Mouse (Mus musculus) hindbrain, embryonic 13.5 days (tissue): ENCODE data around the gene Olfr1371. TPM values are rescaled to one million over a fixed set of nuclear protein-coding genes. Genes with fewer than 3 reads are reported as not detected.
A peak's percentile ranks its signal among the peaks of the same experiment; 100 is the strongest.
"Not testable (repeated sequence)": the region's sequence is repeated elsewhere in the genome, so short reads cannot be mapped to it uniquely, and the experiment has no call there.

Experiments
- ATAC-seq: fragments of 200-750 bp; cut with Nextera tagmentation; 2 replicates; pipeline ENCODE4 v1.8.0; 2017; ENCODE audit warnings: moderate TSS enrichment; ENCODE audit not compliant: low FRiP score
- H3K27ac ChIP-seq: fragments of 300-500 bp; sonication (generic); 2 replicates; pipeline ENCODE4 v1.5.1; 2015; ENCODE audit warnings: inconsistent platforms, mild to moderate bottlenecking, moderate library complexity
- H3K27me3 ChIP-seq: fragments of 300-500 bp; sonication (generic); 2 replicates; pipeline ENCODE4 v1.6.1; 2015; ENCODE audit warnings: mild to moderate bottlenecking, inconsistent platforms
- H3K36me3 ChIP-seq: fragments of 300-500 bp; sonication (generic); 2 replicates; pipeline ENCODE4 v1.6.1; 2015; ENCODE audit warnings: mild to moderate bottlenecking, inconsistent platforms
- H3K4me1 ChIP-seq: fragments of 300-500 bp; sonication (generic); replicated peaks from 2 replicates; pipeline ENCODE4 v1.6.1; 2015; ENCODE audit warnings: inconsistent platforms
- H3K4me2 ChIP-seq: fragments of 300-500 bp; sonication (generic); 2 replicates; pipeline ENCODE4 v1.6.1; 2015; ENCODE audit warnings: inconsistent platforms, mild to moderate bottlenecking, moderate library complexity
- H3K4me3 ChIP-seq: fragments of 300-500 bp; sonication (generic); 2 replicates; pipeline ENCODE4 v1.5.1; 2015; ENCODE audit warnings: mild to moderate bottlenecking, inconsistent platforms
- H3K9ac ChIP-seq: fragments of 300-500 bp; sonication (generic); 2 replicates; pipeline ENCODE4 v1.6.1; 2015; ENCODE audit warnings: mild to moderate bottlenecking, inconsistent platforms
- H3K9me3 ChIP-seq: fragments of 300-500 bp; sonication (generic); 2 replicates; pipeline ENCODE4 v1.6.1; 2016; ENCODE audit warnings: inconsistent platforms
- WGBS: fragments of 180-500 bp; shearing (Covaris S2); methylation state at CpG from one replicate; pipeline ENCODE4 v1.1.7; 2015; 5-methylcytosine and 5-hydroxymethylcytosine counted together
- polyA plus RNA-seq: library from polyadenylated mRNA; unstranded; fragments of >200 nt; fragmentation: Nextera tagmentation; extraction: Ambion mirVana; gene quantifications from 2 replicates; pipeline ENCODE4 v1.2.1, GENCODE M21; 2015

The Olfr1371 gene
- polyA plus RNA-seq, 1 experiment from 2014 or later: not detected

DNA sequence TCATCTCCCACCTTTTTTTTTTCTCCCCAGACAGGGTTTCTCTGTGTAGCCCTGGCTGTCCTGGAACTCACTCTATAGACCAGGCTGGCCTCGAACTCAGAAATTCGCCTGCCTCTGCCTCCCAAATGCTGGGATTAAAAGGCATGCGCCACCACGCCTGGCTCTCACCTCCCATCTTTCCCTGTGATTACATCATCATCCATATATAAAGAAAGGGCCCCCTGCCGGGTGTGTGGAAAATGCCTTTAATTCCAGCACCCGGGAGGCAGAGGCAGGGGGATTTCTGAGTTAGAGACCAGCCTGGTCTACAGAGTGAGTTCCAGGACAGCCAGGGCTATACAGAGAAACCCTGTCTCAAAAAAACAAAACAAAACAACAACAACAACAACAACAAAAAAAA, 8.1 kb upstream of the Olfr1371 start:
- H3K27me3 ChIP-seq: 0 out of 2 replicates have a peak, but pooled peaks cover 14% of the 10 kb centered on the region
- not testable (repeated sequence) for H3K9me3 ChIP-seq, H3K4me2 ChIP-seq, H3K9ac ChIP-seq, H3K27ac ChIP-seq, ATAC-seq, H3K36me3 ChIP-seq, H3K4me1 ChIP-seq, H3K4me3 ChIP-seq
- WGBS: 90% methylated on average over 6 of the region's 6 CpGs

DNA sequence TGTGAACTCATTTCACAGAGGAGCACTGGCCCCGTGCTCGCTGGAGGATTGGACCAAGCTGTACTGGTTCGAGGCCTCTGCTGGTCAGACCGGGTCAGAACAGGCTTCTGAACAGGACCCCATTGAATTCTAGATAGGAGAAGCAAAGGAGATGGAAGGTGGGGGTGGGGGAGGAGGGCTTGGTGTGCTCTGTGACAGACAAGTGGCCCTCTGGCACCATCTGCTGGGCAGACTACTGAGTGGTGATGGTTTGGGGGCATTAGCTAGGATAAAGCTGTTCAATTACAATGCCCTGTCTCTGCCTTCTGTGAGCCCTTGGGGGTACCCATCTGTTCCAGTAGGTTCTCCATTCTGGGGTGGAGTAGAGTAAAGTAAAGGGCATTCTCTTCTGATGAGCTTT, 6.5 kb upstream of the Olfr1371 start:
- no peak overlapping the region for H3K4me3 ChIP-seq
- peak overlapping the region; percentile 2; the same call in 1 of the 2 replicates for H3K4me2 ChIP-seq
- ATAC-seq: peak; percentile 61; the same call in 1 of the 2 replicates
- no peaks in the 10 kb centered on the region for H3K36me3 ChIP-seq
- H3K4me1 ChIP-seq: no peaks in the 10 kb centered on the region
- WGBS: 9% methylated on average over 4 of the region's 4 CpGs
- H3K27ac ChIP-seq: no peak overlapping the region
- 0 out of 2 replicates have a peak, but pooled peaks cover 14% of the 10 kb centered on the region for H3K27me3 ChIP-seq
- no peak overlapping the region for H3K9ac ChIP-seq
- no peaks in the 10 kb centered on the region for H3K9me3 ChIP-seq

DNA sequence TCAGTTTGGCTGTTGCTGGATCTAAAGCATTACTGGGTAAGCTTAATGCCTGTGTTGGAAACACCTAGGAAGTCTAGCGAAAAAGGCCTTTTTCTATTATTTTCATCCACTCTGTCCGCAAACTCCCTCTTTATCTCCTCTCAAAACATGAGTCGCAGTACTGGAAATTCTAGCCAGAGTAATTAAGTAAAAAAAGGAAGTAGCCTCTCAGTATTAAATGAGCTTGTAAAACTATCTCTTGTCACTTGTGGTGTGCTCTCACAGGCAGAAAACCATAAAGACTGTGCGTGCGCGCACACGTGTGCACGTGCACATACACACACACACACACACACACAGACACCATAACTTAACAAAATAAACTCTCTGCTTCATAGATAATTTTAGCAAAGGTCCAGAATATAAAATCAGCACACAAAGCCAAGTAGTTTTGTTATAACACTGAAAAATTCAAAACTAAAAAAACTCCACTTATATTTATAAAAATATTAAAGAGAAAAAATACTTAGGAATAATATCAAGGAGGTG, 17.2 kb downstream of the Olfr1371 start:
- H3K9ac ChIP-seq, H3K4me3 ChIP-seq, ATAC-seq, H3K36me3 ChIP-seq, H3K4me1 ChIP-seq, H3K27ac ChIP-seq, H3K27me3 ChIP-seq, H3K9me3 ChIP-seq, H3K4me2 ChIP-seq: not testable (repeated sequence)
- 93% methylated on average over 8 of the region's 8 CpGs for WGBS

DNA sequence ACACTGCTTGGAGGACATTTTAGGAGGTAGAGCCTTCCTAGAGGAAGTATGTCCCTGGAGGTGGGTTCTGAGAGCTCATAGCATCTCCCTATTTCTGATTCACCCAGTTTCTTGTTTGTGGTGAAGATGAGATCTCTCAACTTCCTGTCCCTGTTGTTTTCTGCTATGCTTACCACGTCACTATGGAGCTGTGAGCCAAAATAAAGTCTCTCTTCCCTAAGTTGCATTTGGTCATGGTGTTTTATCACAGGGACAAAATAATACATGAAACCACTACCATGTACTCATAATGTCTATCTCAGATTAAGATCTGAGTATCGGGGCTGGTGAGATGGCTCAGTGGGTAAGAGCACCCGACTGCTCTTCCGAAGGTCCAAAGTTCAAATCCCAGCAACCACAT, 33.1 kb downstream of the Olfr1371 start:
- H3K9me3 ChIP-seq, H3K27me3 ChIP-seq, ATAC-seq, H3K4me3 ChIP-seq, H3K4me1 ChIP-seq, H3K9ac ChIP-seq, H3K4me2 ChIP-seq, H3K27ac ChIP-seq, H3K36me3 ChIP-seq: not testable (repeated sequence)
- WGBS: 93% methylated on average over 4 of the region's 4 CpGs

DNA sequence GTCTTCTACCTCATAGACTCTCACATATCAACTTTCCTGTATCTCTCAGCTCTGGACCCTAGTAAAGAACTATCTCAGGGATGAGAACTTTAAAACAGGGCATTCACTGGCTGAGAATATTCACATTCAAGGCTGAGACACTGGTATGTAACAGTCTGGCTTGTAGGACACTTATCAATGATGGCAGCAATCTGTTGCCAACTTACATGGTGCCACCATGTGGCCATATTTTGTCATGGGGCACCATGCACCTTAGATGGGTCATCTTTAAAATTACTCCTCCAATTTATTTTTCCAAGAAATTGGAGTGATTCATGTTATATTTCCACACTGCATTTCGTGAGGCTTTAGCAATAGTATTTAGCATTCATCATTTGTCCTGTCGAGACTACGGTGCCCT, 33.9 kb downstream of the Olfr1371 start:
- H3K4me3 ChIP-seq, ATAC-seq, H3K4me2 ChIP-seq, H3K27ac ChIP-seq, H3K9me3 ChIP-seq, H3K36me3 ChIP-seq, H3K27me3 ChIP-seq, H3K9ac ChIP-seq, H3K4me1 ChIP-seq: not testable (repeated sequence)
- 76% methylated on average over 2 of the region's 3 CpGs for WGBS

DNA sequence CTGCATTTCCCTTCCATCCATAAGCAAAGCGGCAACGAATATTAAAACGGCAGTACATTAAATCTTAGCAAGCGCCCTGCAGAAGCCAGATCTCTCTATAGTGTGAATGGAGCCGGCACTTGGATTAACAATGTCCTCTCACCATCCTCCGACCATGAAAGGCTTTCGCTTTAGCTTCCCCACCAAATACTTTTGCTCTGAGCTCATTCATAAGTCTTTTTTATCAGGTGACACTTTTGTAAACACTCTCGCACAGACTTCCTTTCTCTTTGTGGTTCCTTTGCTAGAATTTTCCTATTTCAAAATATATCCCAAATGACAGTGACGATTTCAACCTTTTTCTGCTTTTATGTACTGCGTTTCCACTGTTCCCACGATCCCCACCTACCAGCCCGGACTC, 45.3 kb downstream of the Olfr1371 start:
- whole genome bisulfite sequencing: 24% methylated on average over 12 of the region's 12 CpGs

DNA sequence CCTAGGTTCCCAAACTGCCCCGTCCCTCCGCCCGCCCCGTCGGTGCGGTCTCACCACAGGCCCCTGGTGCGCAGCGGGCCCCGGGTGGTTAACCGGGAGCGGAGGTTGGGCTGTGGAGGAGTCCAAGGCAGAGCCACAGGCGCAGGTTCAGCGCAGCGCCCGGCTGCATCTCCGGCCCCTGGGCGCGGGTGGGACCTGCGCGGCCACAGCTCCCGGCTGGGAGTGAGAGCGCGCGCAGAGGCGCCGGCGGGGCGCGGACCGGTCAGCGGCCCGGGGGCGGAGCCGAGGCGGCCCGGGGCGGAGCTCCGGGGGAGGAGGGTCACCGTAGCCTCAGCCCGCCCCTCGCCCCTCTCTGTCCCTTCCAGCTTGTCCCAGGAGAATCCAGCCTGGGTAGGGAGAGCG, 45.9 kb downstream of the Olfr1371 start:
- peak; percentile 46; the same call in 1 of the 2 replicates for ATAC-seq
- not testable (repeated sequence) for H3K27ac ChIP-seq

More for the DNA sequence above, 45.3 kb downstream of the Olfr1371 start:
- H3K9ac ChIP-seq: 0 out of 2 replicates have a peak overlapping the region, but pooled peaks have one; percentile 49
- peak overlapping the region; percentile 59 for H3K4me2 ChIP-seq
- ATAC-seq: no peak
- no peaks in the 10 kb centered on the region for H3K36me3 ChIP-seq
- H3K4me1 ChIP-seq: peaks cover 11% of the 10 kb centered on the region
- no peak overlapping the region for H3K27ac ChIP-seq
- H3K27me3 ChIP-seq: peaks cover 55% of the 10 kb centered on the region
- no peaks in the 10 kb centered on the region for H3K9me3 ChIP-seq
- H3K4me3 ChIP-seq: peak overlapping the region; percentile 40

DNA sequence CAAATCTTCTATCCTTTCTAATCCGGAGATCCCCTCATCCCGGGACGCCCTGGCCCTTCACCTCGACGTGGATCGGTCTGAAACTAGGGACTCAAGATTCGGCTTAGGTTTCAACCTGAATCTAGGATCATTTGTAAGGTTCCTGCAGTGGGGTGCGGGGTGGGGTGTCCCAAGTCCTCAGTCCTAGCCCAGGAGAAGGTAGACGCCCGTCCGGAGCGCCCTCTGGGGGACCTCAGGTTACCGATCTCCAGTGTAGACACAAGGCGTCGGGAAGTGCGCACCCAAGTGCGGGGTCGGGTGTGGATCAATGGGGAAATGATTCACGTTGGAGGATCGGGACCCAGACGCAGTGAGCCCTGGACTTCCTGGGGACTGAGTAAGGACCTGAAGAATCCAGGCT, 46.7 kb downstream of the Olfr1371 start:
- Histone ChIP-seq H3K27me3 (peaks cover 60% of the 10 kb centered on the region), H3K9ac (no peak overlapping the region), H3K4me1 (peaks cover 11% of the 10 kb centered on the region), H3K4me2 (peak overlapping the region; percentile 19; the same call in 1 of the 2 replicates), H3K36me3 (no peaks in the 10 kb centered on the region), H3K4me3 (no peak overlapping the region), H3K27ac (no peak overlapping the region), H3K9me3 (no peaks in the 10 kb centered on the region)
- ATAC-seq: no peak
- WGBS: 1% methylated on average over 21 of the region's 21 CpGs

More for the DNA sequence above, 45.9 kb downstream of the Olfr1371 start:
- peak overlapping the region; percentile 59 for H3K4me2 ChIP-seq
- WGBS: 1% methylated on average over 32 of the region's 42 CpGs
- peaks cover 11% of the 10 kb centered on the region for H3K4me1 ChIP-seq
- peak overlapping the region; percentile 40 for H3K4me3 ChIP-seq
- H3K36me3 ChIP-seq, H3K9me3 ChIP-seq: not testable (repeated sequence)
- peak overlapping the region; percentile 49 for H3K9ac ChIP-seq
- peaks cover 60% of the 10 kb centered on the region for H3K27me3 ChIP-seq

DNA sequence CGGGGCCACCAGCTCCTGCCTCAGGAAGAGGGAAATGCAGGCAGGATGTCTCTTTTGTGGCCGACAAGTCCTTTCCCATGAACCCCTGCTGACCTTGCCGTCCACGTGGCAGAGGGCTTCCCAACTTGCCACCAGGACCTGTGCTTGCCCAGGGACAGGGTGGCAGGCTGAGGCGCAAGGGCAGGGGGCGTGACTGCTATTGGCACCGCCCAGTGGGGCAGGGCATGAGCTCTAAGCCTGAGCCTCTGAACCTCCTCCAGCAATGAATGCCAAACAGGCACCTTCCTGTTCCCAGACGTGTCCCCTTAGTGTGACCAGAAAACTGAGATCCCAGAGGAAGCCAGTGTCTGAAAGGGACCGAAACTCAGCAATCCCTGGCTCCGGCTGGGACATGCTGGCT, 49.9 kb downstream of the Olfr1371 start:
- peaks cover 11% of the 10 kb centered on the region for H3K4me1 ChIP-seq
- no peak for ATAC-seq
- H3K9ac ChIP-seq: no peak overlapping the region
- H3K27me3 ChIP-seq: peaks cover 38% of the 10 kb centered on the region
- H3K27ac ChIP-seq: no peak overlapping the region
- 36% methylated on average over 10 of the region's 10 CpGs for WGBS
- no peak overlapping the region for H3K4me3 ChIP-seq
- no peak overlapping the region for H3K4me2 ChIP-seq
- H3K9me3 ChIP-seq: no peaks in the 10 kb centered on the region
- H3K36me3 ChIP-seq: no peaks in the 10 kb centered on the region

Other genes starting within 250 kb of the Olfr1371 start
- gene Cdkn2aipnl, start 246.3 kb downstream of the Olfr1371 start, polyA plus RNA-seq: 113 TPM in 2 replicates
- 256 and 270 TPM in 2 replicates for gene Ube2b, start 213.2 kb downstream of the Olfr1371 start, polyA plus RNA-seq
- 25.1 and 29.1 TPM in 2 replicates for gene Cdkl3, start 209.8 kb downstream of the Olfr1371 start, polyA plus RNA-seq
- 122 TPM in 2 replicates for gene Ppp2ca, start 115.3 kb downstream of the Olfr1371 start, polyA plus RNA-seq
- gene Olfr1373, start 68.5 kb downstream of the Olfr1371 start, polyA plus RNA-seq: not detected in 2 replicates
- 1,097 and 1,103 TPM in 2 replicates for gene Skp1a, start 18.0 kb upstream of the Olfr1371 start, polyA plus RNA-seq
- gene Tcf7, start 69.0 kb upstream of the Olfr1371 start, polyA plus RNA-seq: 3.2 and 4.7 TPM in 2 replicates
- 280 and 294 TPM in 2 replicates for gene Vdac1, start 146.9 kb upstream of the Olfr1371 start, polyA plus RNA-seq
- 129 TPM in 2 replicates for gene 9530068E07Rik, start 182.4 kb upstream of the Olfr1371 start, polyA plus RNA-seq